Mouse (Mus musculus) c-Kit-negative CD71-positive TER-119-positive erythroid progenitor cells, embryonic 14.5 days (primary cell): ENCODE measurements around the gene Casp8.
"Not testable (repeated sequence)": the region's sequence is repeated elsewhere in the genome, so short reads cannot be mapped to it uniquely, and the experiment has no call there.

Experiments
- DNase-seq: peaks from one replicate; pipeline ENCODE4 v3.0.0-alpha.2; 2013; ENCODE audit warnings: low read depth, low spot score

The Casp8 gene

DNA sequence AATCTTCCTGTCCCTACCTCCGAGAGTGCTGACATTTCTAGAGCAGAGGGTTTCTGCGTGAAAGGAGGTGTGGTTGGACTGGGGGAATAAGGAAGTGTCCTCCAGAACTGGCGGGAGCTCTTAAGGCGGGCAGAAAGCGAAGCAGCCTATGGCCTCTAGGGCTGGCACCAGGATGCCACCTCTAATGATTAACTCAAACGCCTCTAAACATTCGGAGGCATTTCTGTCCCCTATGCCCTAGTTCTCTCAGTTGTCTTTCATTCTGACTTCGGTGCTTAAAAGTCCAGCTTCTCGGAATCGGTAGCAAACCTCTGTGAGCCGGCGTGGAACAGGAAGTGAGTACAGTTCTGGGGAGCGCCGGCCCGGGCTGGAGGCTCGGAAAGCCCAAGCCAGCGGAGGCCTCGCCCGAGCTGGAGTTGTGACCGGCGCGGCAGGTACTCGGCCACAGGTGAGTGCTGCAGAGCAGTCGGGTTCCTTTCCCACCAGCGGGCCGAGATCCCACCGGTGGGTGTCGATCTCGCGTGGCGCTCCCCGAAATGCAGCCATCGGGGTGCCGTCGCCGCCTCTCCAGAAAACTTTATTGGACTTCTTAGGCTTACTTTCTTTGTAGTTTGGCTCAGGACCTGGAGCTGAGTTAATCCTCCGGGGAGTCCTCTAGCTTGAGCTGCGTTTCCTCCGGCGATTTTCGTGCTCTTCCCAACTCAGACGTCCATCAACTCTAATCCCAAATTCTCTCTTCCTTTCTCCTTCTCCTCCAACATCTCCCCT lies at the start of gene Casp8:
Casp8 (plus strand) TSS at position 84 of the 768 bp plus-strand sequence.
- DNase-seq, result peak; percentile 31

DNA sequence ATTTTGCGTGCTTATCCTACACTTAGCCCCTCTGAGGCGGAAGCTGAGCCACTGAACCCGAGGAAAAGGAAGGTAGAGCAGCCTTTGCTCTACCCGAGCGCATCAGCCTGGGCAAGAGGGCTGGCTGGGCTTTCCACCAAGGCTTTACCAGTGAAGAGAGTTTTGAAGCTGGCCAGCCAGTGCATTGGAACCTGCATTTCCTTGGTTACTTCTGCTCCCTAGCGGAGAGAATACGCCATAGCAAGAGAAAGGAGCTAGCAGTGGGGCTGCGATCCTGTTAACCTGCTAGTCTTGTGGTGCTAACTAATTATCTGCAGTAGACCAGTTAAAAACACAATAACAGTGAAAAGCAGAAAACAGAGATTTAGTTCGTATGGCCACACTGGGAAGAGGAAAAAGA lies 48.3 kb upstream of the Casp8 start:
- DNase-seq, result no peak

DNA sequence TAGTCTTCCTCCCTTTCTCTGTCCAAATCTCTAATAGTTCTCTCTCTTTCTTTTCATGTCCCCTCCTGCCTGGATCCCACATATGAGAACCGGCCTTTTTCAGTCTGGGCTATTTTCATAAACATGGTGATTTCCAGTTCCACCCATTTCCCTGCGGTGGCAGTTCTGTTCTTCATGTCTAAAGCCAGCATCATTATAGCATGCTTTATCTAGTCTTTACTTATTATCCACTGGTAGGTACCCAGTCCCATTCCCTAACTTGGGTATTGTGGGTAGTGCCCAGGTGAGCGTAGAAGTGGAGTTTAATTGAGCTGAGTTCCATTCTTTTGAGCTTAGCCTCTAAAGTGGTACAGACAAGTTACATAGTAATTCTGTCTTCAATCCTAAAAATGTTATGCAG lies 35.7 kb upstream of the Casp8 start:
- no peak for DNase-seq

DNA sequence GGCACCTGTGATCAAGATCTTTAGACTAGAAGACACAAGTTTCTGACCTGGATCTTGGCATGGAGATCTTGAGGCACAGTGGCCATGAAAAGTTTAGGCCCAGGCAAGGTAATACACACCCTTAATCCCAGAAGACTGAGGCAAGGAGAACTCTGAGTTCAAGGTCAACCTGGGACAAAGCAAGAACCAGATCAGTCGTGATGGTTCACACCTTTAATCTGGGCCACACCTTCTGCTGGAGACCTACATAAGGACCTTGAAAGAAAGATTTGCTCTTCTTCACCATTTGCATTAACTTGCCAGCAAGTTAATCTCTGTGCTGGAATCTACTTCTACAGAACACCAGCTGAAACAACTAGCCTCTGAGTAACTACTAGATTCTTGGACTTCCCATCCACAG lies 34.6 kb upstream of the Casp8 start:
- no peak for DNase-seq

DNA sequence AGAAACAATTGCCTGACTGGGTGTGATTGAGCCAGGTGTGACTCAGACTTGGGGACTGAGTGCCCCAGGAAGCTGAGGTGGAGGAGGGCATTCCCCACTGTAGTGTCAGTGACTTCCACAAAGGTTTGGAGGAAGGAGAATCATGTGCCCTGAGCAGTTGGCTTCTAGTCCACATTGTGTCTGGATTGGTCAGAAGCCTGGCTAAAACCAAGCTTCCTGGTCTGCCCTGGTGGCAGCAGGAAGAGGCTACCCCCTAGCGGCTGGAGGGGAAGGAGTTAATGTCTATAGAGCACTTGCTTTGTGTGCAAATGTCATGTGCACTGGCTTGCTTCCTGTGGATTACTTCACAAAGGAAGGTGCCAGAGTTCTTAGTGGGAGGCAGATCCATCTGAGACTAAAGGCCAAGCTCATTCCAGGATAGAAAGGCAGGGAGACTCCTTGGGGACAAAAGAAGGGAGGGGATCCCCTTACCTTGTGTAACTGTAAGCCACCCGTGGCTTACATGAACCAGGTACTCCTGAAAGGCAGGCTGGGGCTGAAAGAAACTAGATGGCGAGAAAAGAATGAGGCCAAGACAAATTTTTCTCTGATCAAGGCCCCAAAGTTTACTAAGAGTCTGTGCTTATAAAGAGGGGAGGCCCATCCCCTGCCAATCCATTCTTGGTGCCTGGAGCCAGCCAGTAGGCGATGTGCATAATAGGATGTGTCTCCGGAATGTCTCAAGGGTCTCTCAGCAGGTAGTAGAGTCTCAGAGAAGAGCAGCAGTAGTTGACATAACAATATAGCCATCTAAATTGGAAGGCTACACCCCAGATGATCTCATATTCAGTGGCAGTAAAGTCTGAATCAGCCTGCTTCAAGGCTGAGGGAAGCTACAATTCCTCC lies 33.5 kb upstream of the Casp8 start:
- not testable (repeated sequence) for DNase-seq

DNA sequence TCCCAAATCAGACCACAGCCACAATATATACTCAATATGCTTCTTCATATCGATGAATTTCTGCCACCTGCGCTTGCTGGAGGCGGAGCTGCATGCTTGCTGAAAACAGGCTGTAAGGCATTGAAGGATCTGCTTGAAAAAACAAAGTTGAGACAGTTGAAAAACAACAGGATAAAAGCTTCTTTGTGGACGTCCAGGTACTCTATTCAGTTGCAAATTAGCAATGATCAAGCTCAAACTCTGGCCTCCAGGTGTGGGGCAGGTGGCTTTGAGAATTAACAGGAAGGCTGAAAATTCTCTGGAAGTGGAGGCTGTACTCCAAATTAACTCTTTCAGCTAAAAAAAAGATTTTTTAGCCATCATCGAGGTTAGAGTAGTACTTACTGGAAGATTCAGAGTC lies 32.6 kb upstream of the Casp8 start:
- DNase-seq, result no peak

DNA sequence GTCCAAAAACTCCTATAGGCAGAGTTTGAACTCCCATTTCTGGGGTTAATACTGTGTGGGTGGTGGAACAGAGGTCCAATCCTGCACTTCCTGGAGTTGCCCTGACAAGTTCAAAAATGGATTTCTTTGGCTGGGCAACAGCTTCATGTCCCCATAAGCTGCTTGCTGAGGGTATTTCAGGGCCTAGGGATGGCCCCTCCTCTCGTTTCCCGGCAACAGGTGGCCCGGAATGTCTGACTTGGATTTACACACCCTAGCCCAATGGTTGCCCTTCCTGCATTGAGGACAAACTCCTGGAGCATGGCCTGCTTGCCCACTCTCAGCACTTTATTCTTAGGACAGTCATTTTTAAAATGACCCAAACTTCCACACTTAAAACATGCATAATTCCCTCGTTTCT lies 28.7 kb upstream of the Casp8 start:
- not testable (repeated sequence) for DNase-seq

DNA sequence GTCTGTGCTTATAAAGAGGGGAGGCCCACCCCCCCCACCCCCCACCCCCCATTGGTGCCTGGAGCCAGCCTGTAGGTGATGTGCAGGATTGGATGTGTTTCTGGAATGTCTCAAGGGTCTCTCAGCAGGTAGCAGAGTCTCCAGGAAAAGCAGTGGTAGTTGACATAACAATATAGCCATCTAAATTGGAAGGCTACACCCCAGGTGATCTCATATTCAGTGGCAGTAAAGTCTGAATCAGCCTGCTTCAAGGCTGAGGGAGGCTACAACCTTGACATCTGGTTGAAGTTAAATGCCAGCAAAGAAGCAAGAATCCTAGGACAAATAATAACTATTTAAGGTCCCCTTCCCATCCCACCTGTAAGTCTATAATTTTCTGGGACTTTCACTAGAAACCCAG lies 26.0 kb upstream of the Casp8 start:
- DNase-seq, result no peak

DNA sequence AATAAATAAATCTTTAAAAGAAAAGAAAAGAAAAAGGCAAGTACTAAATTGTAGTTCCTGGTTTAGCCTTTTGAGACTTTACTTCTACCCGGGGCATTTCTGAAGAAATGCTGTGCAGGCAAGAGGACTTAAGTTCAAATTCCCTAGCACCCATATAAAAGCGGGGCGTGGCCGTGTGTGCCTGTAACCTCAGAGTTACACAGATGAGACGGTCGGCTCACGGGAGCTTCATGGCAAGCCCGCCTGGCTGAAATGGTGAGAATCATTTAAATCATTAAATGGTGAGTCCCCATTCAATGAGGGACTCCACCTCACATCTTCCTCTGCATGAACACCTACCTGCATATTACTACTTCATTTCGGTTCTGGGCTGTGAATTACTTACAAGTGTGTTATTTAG lies 25.5 kb upstream of the Casp8 start:
- no peak for DNase-seq

DNA sequence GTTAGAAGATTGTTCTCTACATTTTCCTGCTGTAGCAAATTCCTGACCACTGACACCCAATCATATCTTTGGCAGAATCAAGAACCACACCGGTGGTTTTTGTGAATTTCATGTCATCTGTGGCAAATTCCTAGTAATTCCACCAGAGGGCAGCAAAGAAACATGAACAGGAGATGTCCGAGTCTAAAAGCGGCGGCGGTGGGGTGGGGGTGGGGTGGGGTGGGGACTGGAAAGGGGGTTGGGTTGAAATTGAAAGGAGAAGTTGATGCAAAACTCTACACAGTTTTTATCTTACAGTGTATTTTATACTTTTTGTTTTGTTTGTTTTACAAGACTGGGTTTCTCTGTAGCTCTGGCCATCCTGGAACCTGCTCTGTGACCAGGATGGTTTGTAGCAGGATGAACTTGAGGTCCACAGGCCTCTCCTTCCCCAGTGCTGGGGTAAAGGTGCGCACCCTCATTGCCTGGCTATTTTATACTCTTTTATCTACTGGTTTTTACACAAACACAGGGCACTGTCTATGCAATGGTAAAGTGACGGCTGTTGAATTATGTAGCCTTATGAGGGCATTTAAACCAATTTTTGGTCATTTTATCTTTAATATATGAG lies 25.0 kb upstream of the Casp8 start:
- peak; percentile 36 for DNase-seq

DNA sequence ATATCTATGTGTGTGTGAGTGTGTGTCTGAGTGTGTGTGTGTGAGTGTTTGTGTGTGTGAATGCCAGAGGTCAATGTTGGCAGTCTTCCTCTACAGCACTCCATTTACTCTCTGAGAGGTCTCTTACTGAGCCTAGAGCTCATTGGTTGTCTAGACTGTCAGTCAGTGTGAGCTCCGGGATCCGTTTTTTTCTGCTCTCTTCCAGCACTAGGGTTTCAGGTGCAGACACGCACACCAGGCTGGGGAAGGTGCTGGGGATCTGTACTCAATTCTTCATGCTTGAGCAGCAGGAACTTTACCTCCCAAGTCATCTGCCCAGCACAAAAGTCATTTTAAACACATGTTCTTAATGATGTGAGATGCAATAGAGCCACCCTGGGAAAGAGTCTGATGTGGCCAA lies 23.1 kb upstream of the Casp8 start:
- DNase-seq, result no peak

DNA sequence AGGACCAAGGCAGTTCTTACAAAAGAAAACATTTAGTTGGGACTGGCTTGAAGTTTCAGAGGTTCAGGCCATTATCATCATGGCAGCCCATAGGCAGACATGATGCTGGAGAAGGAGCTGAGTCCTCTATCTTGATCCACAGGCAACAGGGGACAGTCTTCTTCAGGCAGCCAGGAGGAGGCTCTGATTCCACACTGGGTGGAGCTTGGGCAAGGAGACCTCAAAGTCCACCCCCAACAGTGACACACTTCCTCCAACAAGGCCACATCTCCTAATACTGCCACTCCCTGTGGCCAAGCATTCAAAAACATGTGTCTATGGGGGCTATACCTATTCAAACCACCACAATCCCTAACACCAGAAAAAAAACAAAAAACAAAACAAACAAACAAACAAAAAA lies 21.9 kb upstream of the Casp8 start:
- no peak for DNase-seq

DNA sequence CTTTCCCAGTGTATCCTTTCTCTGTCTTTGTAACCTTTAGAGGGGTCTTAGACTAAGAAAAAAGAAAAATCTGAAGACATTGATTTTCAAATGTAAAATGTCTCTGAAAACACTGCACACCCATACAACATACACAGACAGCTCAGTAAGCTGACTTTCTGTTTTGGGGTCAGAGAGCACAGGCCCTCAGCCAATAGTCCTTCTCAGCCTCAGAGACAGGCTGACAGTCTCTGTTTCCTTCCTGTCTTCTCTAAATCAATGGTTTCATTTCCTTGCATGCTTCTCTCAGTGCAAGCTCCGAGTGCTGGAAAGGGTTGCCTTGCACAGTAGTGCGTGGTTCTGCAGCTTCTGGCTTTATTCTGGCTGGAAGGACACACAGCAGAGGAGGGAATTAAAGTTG lies 21.3 kb upstream of the Casp8 start:
- DNase-seq, result no peak

DNA sequence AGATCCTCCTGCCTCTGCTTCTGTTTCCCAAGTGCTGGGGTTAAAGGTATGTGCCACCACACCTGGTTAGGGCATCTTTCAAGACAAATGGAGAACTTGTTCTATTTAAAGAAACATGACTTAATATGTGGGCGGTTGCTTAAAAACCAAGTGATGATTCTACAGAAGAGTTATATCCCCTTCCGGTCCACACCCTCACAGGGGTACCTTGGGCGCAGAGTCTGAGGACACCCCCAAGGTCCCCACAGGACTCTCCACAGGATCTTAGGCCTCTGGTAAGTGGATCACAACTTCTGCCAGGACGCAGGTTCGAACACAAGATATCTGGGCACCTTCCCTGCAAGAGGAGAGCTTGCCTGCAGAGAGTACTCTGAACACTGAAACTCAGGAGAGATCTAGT lies 19.8 kb upstream of the Casp8 start:
- no peak for DNase-seq

DNA sequence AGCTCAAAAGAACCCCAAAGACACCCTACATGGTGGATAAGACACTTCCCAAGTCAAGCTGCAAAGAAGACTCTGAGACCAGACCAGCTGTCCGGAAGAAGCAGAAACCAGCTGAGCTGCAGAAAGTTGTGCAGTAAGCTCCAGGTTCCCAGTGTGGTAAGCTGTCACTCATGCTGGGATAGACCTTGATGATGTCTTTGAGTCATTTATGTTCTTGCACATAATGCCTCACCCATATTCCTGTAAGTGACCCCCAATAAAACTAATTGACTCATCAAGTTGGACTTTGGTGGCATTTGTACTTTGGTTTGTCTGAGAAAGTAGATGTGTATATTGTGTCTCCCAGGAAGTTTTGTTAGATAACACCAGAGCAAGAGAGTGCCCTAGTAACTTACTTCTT lies 17.6 kb upstream of the Casp8 start:
- no peak for DNase-seq

DNA sequence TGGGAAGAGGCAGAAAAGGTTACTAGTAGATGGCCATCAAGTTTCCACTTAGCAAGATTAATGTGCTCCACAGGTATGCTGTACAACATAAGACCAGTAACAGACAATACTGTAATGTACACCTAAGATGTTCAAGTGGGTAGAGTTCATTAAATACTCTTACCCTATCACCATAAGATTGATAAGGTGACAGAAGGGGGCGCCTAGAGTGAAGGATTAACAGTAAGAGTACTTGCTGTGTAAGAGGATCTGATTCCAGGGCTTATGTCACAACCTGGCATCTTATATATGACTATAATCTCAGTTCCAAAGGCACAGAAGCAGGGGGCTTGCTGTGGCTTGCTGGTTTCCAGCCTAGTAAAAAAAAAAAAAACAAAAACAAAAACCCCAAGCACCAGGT lies 16.9 kb upstream of the Casp8 start:
- no peak for DNase-seq

DNA sequence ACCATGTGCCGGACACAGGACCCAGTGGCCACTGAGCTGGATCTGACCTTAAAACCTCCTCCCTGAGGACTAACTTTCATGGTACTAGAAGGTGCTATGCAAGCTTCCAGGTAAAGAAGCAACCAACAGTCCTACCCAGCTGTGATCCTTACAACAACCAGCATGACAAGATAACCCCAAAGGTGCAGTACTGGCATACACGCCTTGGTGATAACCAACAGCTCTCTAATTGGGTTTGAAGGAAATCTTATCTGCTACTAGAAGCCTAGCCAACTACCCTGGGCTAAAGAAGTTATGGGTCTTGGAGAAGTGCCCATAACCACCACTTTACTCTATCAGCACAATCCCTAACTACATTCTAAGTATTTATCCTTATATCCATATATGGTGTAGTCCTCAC lies 8.9 kb upstream of the Casp8 start:
- DNase-seq, result no peak

DNA sequence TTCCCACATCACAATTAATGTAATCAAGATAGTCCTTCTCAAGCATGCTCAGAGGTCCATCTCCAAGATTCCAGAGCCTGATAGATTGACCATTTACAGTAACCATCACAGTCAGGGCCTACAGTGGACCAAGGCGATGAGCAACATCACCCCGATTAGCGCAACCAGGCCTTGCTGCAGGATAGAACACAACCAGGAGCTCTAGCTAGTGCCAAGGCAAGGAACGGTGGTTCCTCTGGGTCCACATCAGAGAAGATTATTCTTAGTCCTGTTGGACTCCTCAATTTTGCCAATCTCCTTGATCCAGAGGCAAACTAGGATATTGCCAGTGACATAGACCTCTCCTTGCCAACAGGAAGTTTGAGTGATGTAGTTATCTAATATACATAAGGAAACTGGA lies 6.8 kb upstream of the Casp8 start:
- no peak for DNase-seq

DNA sequence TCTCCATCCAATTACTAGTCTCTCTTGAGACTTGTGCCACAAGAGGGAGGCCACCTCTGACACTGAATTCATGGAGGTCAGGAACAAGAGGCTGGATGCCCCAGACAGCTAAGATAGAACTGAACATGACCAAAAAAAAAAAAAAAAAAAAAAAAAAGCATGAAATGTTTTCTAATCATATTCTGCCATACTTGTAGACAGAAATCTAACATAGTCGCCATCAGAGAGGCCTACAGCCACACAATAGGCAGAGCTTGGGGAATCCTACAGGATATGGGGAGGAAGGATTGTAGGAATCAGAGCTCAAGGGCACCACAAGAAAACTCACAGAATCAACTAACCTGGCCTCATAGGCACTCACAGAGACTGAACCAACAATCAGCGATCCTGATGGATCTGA lies 469 bp upstream of the Casp8 start:
- DNase-seq, result no peak

DNA sequence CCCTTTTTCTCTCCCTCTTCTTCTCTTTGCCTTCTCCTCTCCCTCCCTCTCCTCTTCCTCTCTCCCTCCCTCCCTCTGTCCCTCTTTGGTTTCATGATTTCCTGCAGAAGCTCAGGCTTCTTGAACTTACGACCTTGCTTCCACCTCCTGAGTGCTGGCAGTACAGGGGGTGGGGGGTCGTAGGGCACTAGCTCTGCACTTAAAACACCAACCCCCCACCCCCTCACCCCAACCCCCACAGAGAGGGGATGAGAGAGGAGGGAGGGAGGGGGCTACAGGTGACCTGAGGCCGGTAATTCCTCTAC lies 837 bp downstream of the Casp8 start:
- no peak for DNase-seq

DNA sequence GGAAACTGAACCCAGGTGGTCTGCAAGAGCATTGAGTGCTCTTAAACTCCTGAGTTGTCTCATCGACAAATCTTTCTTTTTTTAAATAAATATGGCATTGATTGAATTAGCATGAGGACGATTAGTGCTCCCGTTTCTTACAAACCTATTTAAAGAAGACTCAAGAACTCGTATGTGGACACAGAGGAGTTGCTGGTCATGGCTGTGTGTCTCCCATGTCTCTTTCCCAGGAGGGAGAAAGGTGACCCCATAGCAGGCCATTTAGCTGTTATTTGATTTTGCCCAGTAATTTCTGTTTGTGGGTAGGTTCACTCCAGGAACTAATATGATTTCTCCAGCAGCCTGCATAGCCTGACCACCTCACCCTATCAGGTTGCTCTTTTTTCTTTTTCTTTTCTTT lies 1.7 kb downstream of the Casp8 start:
- no peak for DNase-seq

DNA sequence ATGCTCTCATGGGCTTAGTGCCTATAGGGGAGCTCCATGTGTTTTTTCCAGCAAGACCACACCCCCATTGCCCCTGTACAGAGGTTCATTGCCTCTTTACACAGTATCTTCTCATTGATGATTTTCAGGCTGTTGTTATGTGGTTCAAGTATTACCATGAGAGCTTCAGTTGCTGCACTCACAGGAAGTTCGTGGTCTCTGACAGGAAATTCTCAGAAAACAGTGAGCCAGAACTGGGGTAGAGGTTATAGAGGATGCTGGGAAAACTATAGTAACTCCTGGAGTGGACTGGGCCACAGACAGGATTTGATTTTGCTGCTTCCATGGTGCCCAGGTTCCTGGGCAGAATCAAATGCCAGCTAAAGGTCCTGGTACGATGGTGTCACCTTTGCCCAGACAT lies 2.2 kb downstream of the Casp8 start:
- DNase-seq, result no peak

DNA sequence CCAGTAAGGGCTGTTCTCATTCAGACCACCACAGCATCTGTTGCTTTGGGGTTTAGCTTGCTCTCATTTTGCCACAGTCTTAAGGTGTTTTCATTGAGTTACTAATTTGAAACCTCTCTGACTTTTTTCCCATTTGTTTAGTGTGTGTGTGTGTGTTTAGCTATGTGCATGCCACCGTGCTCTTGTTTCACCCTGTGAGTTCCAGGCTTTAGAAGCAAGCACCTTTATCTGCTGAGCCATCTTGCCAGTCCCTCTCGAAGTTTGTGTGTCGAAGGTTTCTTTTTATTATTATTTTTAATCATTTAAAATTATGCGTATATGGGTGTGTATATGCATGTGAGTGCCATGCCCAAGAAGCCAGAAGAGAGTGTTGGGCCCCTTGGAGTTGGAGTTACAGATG lies 3.7 kb downstream of the Casp8 start:
- DNase-seq, result no peak
